Mouse (Mus musculus) limb, embryonic 11.5 days (tissue): Measurements from ENCODE around the gene Pgap1. TPM values are rescaled to one million over a fixed set of nuclear protein-coding genes. Genes with fewer than 3 reads are reported as not detected.

Source experiments
- ATAC-seq: fragments of 200-750 bp; cut with Nextera tagmentation; 2 replicates; pipeline ENCODE4 v1.8.0; 2017; ENCODE audit warnings: low read depth; ENCODE audit not compliant: insufficient number of reproducible peaks, low FRiP score, low TSS enrichment
- DNase-seq: peaks from one replicate; pipeline ENCODE4 v3.0.0-alpha.2; 2015; ENCODE audit warnings: low spot score
- H3K27ac ChIP-seq: fragments of 300-500 bp; sonication (generic); replicated peaks from 2 replicates; pipeline ENCODE4 v1.5.1; 2014; ENCODE audit warnings: low read depth, mild to moderate bottlenecking, low read length
- H3K27me3 ChIP-seq: fragments of 300-500 bp; sonication (generic); 2 replicates; pipeline ENCODE4 v1.6.1; 2014; ENCODE audit warnings: mild to moderate bottlenecking, low read length, mixed read lengths; ENCODE audit not compliant: control insufficient read depth, insufficient read depth
- H3K36me3 ChIP-seq: fragments of 300-500 bp; sonication (generic); 2 replicates; pipeline ENCODE4 v1.6.1; 2014; ENCODE audit warnings: mild to moderate bottlenecking, low read length, moderate library complexity, mixed read lengths; ENCODE audit not compliant: control insufficient read depth, insufficient read depth
- H3K4me1 ChIP-seq: fragments of 300-500 bp; sonication (generic); 2 replicates; pipeline ENCODE4 v1.6.1; 2014; ENCODE audit warnings: low read length, mixed read lengths; ENCODE audit not compliant: control insufficient read depth, insufficient read depth
- H3K4me2 ChIP-seq: fragments of 300-500 bp; sonication (generic); 2 replicates; pipeline ENCODE4 v1.6.1; 2014; ENCODE audit warnings: low read depth, mild to moderate bottlenecking, moderate library complexity; ENCODE audit not compliant: severe bottlenecking
- H3K4me3 ChIP-seq: fragments of 300-500 bp; sonication (generic); 2 replicates; pipeline ENCODE4 v1.5.1; 2014; ENCODE audit warnings: low read depth, low read length
- H3K9ac ChIP-seq: fragments of 300-500 bp; sonication (generic); 2 replicates; pipeline ENCODE4 v1.6.1; 2014; ENCODE audit warnings: mild to moderate bottlenecking, low read length
- H3K9me3 ChIP-seq: fragments of 300-500 bp; sonication (generic); 2 replicates; pipeline ENCODE4 v1.6.1; 2016; ENCODE audit warnings: low read length; ENCODE audit not compliant: control insufficient read depth
- WGBS: fragments of 180-500 bp; shearing (Covaris S2); extraction: QIAGEN DNeasy Blood & Tissue Kit; methylation state at CpG from one replicate; pipeline ENCODE4 v1.1.7; 2014; 5-methylcytosine and 5-hydroxymethylcytosine counted together
- polyA plus RNA-seq: library from polyadenylated mRNA; unstranded; fragments of >200 nt; fragmentation: Nextera tagmentation; extraction: Ambion mirVana; gene quantifications from 2 replicates; pipeline ENCODE4 v1.2.1, GENCODE M21; 2014

The Pgap1 gene
- polyA plus RNA-seq = 6.8 and 7.9 TPM in 2 replicates

GRCm38 (mm10) chr1:54557301-54558229, at the start of gene Pgap1:
Pgap1 (minus strand) TSS chr1:54557684.
- H3K4me2 ChIP-seq = peak within 1 kb of the TSS; percentile 90
- H3K27ac ChIP-seq = no peak within 1 kb of the TSS
- DNase-seq (peak; percentile 90), ATAC-seq (peak; percentile 98)
- H3K36me3 ChIP-seq = no peaks in the 10 kb centered on the region
- no peaks in the 10 kb centered on the region for H3K9me3 ChIP-seq
- H3K27me3 ChIP-seq = no peaks in the 10 kb centered on the region
- H3K4me3 ChIP-seq = peak within 1 kb of the TSS; percentile 62
- peak within 1 kb of the TSS; percentile 57 for H3K9ac ChIP-seq
- under 1% methylated on average over 58 of the region's 59 CpGs for WGBS
- no peaks in the 10 kb centered on the region for H3K4me1 ChIP-seq

DNA sequence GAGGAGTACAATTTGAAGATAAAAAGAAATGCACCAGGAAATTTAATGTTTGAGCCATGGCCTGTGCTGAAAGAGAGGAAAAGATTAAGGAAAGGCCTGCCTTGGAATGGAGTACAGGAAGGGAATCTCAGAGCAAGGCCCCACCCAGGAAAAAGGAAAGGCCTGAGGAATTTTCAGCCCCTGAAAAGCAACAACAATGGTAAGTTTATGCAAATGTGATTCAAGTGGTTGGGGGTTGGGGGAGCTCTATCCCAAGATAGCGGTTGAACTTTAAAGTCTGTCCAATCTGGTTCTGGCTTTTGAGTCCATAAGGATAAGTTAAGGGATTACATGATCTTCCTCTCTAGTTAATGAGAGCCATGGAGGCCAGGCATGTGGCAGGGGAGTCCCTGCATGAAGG, 49.5 kb upstream of the Pgap1 start:
- Histone ChIP-seq H3K27ac (no peak overlapping the region), H3K27me3 (no peaks in the 10 kb centered on the region), H3K9ac (no peak overlapping the region), H3K36me3 (no peaks in the 10 kb centered on the region), H3K4me1 (no peaks in the 10 kb centered on the region), H3K4me3 (no peak overlapping the region), H3K9me3 (no peaks in the 10 kb centered on the region), H3K4me2 (no peak overlapping the region)
- ATAC-seq (no peak), DNase-seq (no peak)
- 81% methylated on average over 1 of the region's 1 CpGs for WGBS

DNA sequence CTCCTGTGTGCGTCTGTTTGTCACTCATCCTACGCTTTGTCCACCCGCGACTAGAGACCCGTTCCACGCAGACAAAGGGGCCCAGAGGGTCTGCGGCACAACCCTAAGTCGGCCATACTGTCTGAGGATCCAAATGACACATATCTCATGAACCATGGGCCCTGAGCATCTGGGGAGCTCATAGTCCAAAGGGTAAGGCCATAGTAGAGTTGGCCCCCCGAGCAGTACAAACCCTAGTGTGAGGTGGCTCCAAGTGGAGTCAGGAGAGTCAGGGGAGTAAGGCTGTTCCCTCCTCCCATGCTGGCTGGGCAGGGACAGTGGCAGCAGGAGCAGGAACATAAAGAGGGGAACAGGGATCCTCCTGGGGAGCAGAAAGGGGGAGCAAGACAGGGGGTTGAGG, 44.2 kb upstream of the Pgap1 start:
- ATAC-seq = no peak
- H3K27me3 ChIP-seq = no peaks in the 10 kb centered on the region

DNA sequence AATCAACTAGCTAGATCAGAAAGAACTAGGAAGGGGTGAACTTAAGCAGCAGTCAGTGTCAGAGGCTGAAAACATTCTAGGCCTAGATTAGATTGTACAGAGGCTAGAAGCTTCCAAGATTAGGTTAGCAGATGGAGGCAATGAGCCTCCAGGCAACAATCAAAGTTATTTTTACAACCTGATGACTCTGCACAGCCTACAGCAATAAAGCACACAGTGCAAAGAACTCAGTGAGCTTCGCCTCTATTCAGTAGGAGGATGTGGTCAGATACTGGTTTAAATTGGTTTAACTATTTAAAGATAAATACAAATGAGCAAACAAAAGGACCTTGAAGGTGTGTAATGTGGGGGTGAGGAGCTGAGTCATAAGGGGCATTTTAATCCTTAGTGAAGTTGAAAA, 42.8 kb upstream of the Pgap1 start:
- Histone ChIP-seq H3K9me3 (no peaks in the 10 kb centered on the region), H3K9ac (no peak overlapping the region), H3K36me3 (no peaks in the 10 kb centered on the region), H3K27ac (no peak overlapping the region), H3K4me2 (no peak overlapping the region), H3K4me3 (no peak overlapping the region), H3K27me3 (no peaks in the 10 kb centered on the region), H3K4me1 (no peaks in the 10 kb centered on the region)
- ATAC-seq (no peak), DNase-seq (no peak)
- WGBS = 71% methylated on average over 1 of the region's 1 CpGs

More for the DNA sequence above, 44.2 kb upstream of the Pgap1 start:
- H3K9ac ChIP-seq = no peak overlapping the region
- no peak overlapping the region for H3K4me3 ChIP-seq
- H3K9me3 ChIP-seq = no peaks in the 10 kb centered on the region
- no peak overlapping the region for H3K4me2 ChIP-seq
- no peak overlapping the region for H3K27ac ChIP-seq
- H3K4me1 ChIP-seq = no peaks in the 10 kb centered on the region
- no peaks in the 10 kb centered on the region for H3K36me3 ChIP-seq
- DNase-seq = no peak
- WGBS = 95% methylated on average over 9 of the region's 9 CpGs

DNA sequence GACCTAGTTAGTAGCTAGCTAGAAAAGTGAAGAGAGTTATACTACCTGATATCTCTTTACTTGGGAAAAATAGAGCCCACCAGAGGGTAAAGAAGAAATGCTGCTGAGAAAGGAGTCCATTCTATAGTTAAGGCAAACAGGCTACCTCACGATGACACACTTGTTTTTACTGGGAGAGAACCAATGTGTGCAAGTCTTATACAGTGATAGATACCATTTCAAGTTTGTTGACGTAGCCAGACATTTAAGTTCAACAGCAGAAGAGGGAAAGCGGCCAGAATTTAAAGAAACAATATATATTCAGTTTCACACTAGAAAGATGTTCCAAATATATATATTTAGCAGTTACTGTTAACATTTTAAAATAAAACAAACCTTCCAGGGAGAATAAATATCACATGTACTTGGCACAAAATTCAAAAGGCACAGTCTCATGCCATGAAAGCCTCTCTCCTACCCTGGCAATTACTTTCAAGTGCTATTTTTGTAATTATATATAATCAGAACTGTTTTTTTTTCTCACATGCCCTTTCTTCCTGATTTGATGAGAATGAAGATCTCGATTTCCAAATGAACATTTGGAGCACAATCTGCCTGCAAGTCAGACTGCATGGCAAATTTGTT, 40.2 kb upstream of the Pgap1 start:
- Histone ChIP-seq H3K4me1 (no peaks in the 10 kb centered on the region), H3K27ac (no peak overlapping the region), H3K4me3 (no peak overlapping the region), H3K4me2 (no peak overlapping the region), H3K9me3 (no peaks in the 10 kb centered on the region), H3K9ac (no peak overlapping the region), H3K27me3 (no peaks in the 10 kb centered on the region), H3K36me3 (no peaks in the 10 kb centered on the region)
- ATAC-seq (no peak), DNase-seq (no peak)
- 89% methylated on average over 4 of the region's 4 CpGs for WGBS

DNA sequence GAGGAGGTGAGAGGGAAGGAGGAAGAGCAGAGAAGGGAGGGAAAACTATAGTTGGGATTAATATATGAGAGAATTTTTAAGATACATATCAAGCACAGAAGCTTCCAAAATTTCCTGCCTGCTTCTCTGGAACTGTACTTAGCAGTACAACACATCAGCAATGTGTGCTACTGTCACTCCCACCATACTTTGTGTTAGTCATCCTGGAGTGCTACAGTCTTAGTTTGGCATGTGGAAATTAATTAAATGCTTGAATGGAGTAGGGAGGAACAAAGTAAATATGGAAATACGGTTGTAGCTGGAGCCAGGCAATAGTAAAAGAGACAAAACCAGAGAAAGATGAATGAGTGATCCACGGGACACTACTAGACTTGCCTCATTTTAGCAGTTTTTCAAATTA, 38.7 kb upstream of the Pgap1 start:
- Histone ChIP-seq H3K4me1 (no peaks in the 10 kb centered on the region), H3K36me3 (no peaks in the 10 kb centered on the region), H3K9ac (no peak overlapping the region), H3K4me2 (no peak overlapping the region), H3K27ac (no peak overlapping the region), H3K9me3 (no peaks in the 10 kb centered on the region), H3K27me3 (no peaks in the 10 kb centered on the region), H3K4me3 (no peak overlapping the region)
- DNase-seq = no peak
- WGBS = 85% methylated on average over 2 of the region's 2 CpGs
- ATAC-seq = no peak

DNA sequence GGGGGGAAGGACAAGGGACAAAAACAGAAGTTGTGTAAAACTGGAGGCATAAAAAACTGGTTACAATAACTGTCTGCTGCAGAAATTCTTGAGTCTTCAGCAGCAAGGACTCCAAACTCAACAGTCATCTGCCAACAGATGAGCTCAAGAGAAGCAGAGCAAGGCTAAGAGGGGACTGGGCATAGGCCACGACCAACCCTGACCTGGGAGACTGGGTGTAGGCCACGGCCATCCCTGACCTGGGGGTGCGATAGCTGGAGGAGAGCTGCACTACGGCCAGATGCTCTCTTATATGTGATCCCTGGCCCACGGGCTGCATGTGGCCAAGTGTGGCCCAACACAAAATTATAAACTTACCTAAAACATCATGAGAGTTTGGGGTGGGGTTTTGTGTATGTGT, 29.6 kb upstream of the Pgap1 start:
- DNase-seq (no peak), ATAC-seq (no peak)
- no peak overlapping the region for H3K27ac ChIP-seq
- WGBS = 89% methylated on average over 5 of the region's 5 CpGs
- no peaks in the 10 kb centered on the region for H3K9me3 ChIP-seq
- H3K36me3 ChIP-seq = no peaks in the 10 kb centered on the region
- H3K4me1 ChIP-seq = no peaks in the 10 kb centered on the region
- no peak overlapping the region for H3K4me3 ChIP-seq
- H3K27me3 ChIP-seq = no peaks in the 10 kb centered on the region
- H3K4me2 ChIP-seq = no peak overlapping the region
- no peak overlapping the region for H3K9ac ChIP-seq

DNA sequence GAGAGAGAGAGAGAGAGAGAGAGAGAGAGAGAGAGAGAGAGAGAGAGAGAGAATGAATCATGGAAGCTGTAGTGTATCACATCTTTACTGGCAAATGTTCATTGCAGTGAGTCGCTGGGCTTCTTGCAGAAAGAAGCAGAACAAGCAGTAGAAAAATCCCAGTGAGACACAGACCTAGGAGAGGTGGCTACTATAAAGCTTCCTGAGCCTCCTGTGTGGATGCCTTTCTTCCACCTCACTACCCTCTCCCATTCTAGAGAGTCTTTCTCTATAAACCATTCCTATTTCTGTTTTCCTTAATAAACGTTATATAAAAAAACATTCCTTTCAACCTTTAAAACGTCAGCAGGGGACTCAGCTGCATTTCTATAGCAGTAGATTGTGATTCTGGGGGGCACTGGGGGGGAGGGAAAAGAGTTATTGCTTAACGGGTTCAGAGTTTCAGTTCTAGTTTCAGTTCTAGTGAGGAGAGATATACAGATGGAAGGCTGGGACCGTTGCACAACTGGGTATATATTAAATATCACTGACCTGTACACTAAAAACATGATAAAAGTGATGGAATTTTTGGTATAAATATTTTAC, 28.6 kb upstream of the Pgap1 start:
- no peak for ATAC-seq
- no peaks in the 10 kb centered on the region for H3K36me3 ChIP-seq
- WGBS = 58% methylated on average over 5 of the region's 5 CpGs
- no peak overlapping the region for H3K27ac ChIP-seq
- DNase-seq = no peak
- no peaks in the 10 kb centered on the region for H3K27me3 ChIP-seq
- H3K9ac ChIP-seq = no peak overlapping the region
- H3K4me2 ChIP-seq = no peak overlapping the region
- no peaks in the 10 kb centered on the region for H3K9me3 ChIP-seq
- H3K4me1 ChIP-seq = no peaks in the 10 kb centered on the region
- H3K4me3 ChIP-seq = no peak overlapping the region
